Mouse (Mus musculus): ENCODE data around the gene Dusp16. TPM values are rescaled to one million over a fixed set of nuclear protein-coding genes. Genes with fewer than 3 reads are reported as not detected.

Dusp16 gene
- polyA plus RNA-seq, 1 experiment = 4.8 TPM

DNA sequence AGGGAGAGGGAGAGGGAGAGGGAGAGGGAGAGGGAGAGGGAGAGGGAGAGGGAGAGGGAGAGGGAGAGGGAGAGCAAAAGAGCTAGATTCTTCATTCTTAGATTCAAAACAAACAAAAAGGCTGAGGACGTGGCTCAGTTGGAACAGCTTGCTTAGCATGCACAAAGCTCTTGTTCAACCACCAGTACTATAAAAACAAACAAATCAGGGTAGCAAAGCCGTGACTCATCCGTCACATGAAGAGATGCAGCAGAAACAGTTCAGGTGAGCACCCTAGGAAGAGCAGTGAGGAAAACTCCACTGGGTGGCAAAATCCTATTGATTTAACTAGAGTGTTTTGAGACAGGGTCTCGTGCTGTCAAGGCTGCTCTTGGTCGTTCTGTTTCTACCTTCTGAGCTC, 27.3 kb upstream of the Dusp16 start:
- H3K27me3 ChIP-seq (ENCODE audit: control insufficient read depth, insufficient read depth, insufficient read length) = no peaks in the 10 kb centered on the region
- H3K79me2 ChIP-seq (ENCODE audit: control insufficient read depth, insufficient read depth) = no peaks in the 10 kb centered on the region
- no peak overlapping the region for H3ac ChIP-seq (ENCODE audit: control insufficient read depth, insufficient read length)
- TF ChIP-seq E2F4 (IDR thresholded peaks at IDR 0.05; ENCODE audit: insufficient read depth) = no peak
- no peak for TF ChIP-seq MYOD1 (IDR thresholded peaks at IDR 0.05; ENCODE audit: control insufficient read depth in 1 of 3, insufficient read length in 2 of 3, low read depth in 2 of 3)
- no peak for TF ChIP-seq USF1 (IDR thresholded peaks at IDR 0.05; ENCODE audit: low read depth)
- TF ChIP-seq MAX (IDR thresholded peaks at IDR 0.05; ENCODE audit: low read depth) = no peak
- no peak for TF ChIP-seq TCF3 (IDR thresholded peaks at IDR 0.05; ENCODE audit: insufficient read length, low read depth)
- no peak for TF ChIP-seq CEBPB (IDR thresholded peaks at IDR 0.05; ENCODE audit: insufficient read depth, poor library complexity, severe bottlenecking)
- no peak for TF ChIP-seq POLR2A (IDR thresholded peaks at IDR 0.05; ENCODE audit: insufficient read length, low read depth)
- TF ChIP-seq SRF (IDR thresholded peaks at IDR 0.05; ENCODE audit: control insufficient read depth, insufficient read length, low read depth) = no peak
- no peak overlapping the region for H3K4me2 ChIP-seq (ENCODE audit: low read depth)
- no peak overlapping the region for H3K4me3 ChIP-seq
- H3K36me3 ChIP-seq (ENCODE audit: control insufficient read depth, insufficient read depth) = no peaks in the 10 kb centered on the region

- TF ChIP-seq MYOD1 (IDR thresholded peaks at IDR 0.05; ENCODE audit: control insufficient read depth in 1 of 3, insufficient read length in 2 of 3, low read depth in 2 of 3) = peak in 2 of 3 experiments; percentile 24 to 62
- peak; percentile 28 for TF ChIP-seq TCF12 (IDR thresholded peaks at IDR 0.05; ENCODE audit: insufficient read depth, poor library complexity, severe bottlenecking)
- TF ChIP-seq MAX (IDR thresholded peaks at IDR 0.05; ENCODE audit: low read depth) = no peak
- Histone ChIP-seq H3ac (ENCODE audit: control insufficient read depth, insufficient read length) (no peak overlapping the region), H3K27me3 (ENCODE audit: control insufficient read depth, insufficient read depth, insufficient read length) (no peaks in the 10 kb centered on the region), H3K79me2 (ENCODE audit: control insufficient read depth, insufficient read depth) (no peaks in the 10 kb centered on the region), H3K4me3 (no peak overlapping the region), H3K4me2 (ENCODE audit: low read depth) (peak overlapping the region; percentile 38), H3K36me3 (ENCODE audit: control insufficient read depth, insufficient read depth) (no peaks in the 10 kb centered on the region)
Measured at GRCm38 (mm10) chr6:134817051-134817928, 24.9 kb upstream of the Dusp16 start.

DNA sequence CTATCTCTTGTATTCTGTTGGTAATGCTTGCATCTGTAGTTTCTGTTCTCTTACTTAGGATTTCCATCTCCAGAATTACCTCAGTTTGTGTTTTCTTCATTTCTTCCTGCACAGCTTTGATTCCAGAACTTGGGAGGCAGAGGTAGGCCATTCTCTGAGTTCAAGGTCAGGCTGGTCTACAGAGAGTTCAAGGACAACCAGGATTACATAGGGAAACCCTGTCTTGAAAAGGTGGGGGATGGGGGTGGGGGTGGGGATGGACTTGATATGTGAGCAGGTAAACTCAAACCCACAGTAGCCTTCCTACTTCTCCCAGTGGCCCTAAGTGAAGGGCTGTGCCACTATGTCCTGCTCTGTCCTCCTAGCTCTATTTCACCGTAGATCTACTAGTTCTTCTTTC, 20.6 kb upstream of the Dusp16 start:
- TF ChIP-seq MAX (IDR thresholded peaks at IDR 0.05; ENCODE audit: low read depth) (no peak), TCF3 (IDR thresholded peaks at IDR 0.05; ENCODE audit: insufficient read length, low read depth) (no peak), REST (IDR thresholded peaks at IDR 0.05; ENCODE audit: insufficient read depth, insufficient read length) (no peak), CEBPB (IDR thresholded peaks at IDR 0.05; ENCODE audit: insufficient read depth, poor library complexity, severe bottlenecking) (no peak), USF1 (IDR thresholded peaks at IDR 0.05; ENCODE audit: low read depth) (no peak), POLR2AphosphoS2 (IDR thresholded peaks at IDR 0.05; ENCODE audit: insufficient read length, low read depth) (no peak), TCF12 (IDR thresholded peaks at IDR 0.05; ENCODE audit: insufficient read depth, poor library complexity, severe bottlenecking) (no peak), MYOG (IDR thresholded peaks at IDR 0.05; ENCODE audit: control insufficient read depth in 1 of 3, insufficient read depth in 1 of 3, insufficient read length in 2 of 3, low read depth in 2 of 3) (no peak)
- Histone ChIP-seq H3K27me3 (ENCODE audit: control insufficient read depth, insufficient read depth, insufficient read length) (no peaks in the 10 kb centered on the region), H3K36me3 (ENCODE audit: control insufficient read depth, insufficient read depth) (no peaks in the 10 kb centered on the region), H3K4me2 (ENCODE audit: low read depth) (no peak overlapping the region), H3ac (ENCODE audit: control insufficient read depth, insufficient read length) (no peak overlapping the region), H3K4me3 (no peak overlapping the region), H3K79me2 (ENCODE audit: control insufficient read depth, insufficient read depth) (no peaks in the 10 kb centered on the region)

DNA sequence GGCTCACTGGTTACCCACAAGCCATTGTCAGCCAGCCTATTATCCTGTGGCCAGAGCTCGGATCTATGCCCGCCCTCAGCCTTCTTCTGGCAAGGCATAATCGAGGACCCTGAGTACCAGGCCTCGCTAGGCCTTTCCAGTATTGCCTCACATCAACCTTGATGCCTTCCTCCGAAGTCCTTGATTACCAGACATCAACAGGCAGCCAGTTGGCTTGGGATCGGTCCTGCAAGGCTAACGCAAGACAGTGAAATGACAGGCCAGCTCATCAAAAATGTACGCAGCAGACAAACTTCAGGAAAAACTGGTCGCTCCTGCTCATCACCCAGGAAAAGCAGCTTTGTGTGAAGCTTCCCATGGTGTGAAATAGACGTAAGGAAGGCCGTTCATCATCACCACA, 15.4 kb upstream of the Dusp16 start:
- Histone ChIP-seq H3K4me3 (no peak overlapping the region), H3ac (ENCODE audit: control insufficient read depth, insufficient read length) (no peak overlapping the region), H3K36me3 (ENCODE audit: control insufficient read depth, insufficient read depth) (no peaks in the 10 kb centered on the region), H3K27me3 (ENCODE audit: control insufficient read depth, insufficient read depth, insufficient read length) (no peaks in the 10 kb centered on the region), H3K4me2 (ENCODE audit: low read depth) (no peak overlapping the region), H3K79me2 (ENCODE audit: control insufficient read depth, insufficient read depth) (no peaks in the 10 kb centered on the region)
- TF ChIP-seq MAX (IDR thresholded peaks at IDR 0.05; ENCODE audit: low read depth) (no peak), CEBPB (IDR thresholded peaks at IDR 0.05; ENCODE audit: insufficient read depth, poor library complexity, severe bottlenecking) (no peak), TCF12 (IDR thresholded peaks at IDR 0.05; ENCODE audit: insufficient read depth, poor library complexity, severe bottlenecking) (no peak), REST (IDR thresholded peaks at IDR 0.05; ENCODE audit: insufficient read depth, insufficient read length) (no peak), POLR2A (IDR thresholded peaks at IDR 0.05; ENCODE audit: insufficient read length, low read depth) (no peak), TCF3 (IDR thresholded peaks at IDR 0.05; ENCODE audit: insufficient read length, low read depth) (no peak), MYOG (IDR thresholded peaks at IDR 0.05; ENCODE audit: control insufficient read depth in 1 of 3, insufficient read depth in 1 of 3, insufficient read length in 2 of 3, low read depth in 2 of 3) (no peak), MYOD1 (IDR thresholded peaks at IDR 0.05; ENCODE audit: control insufficient read depth in 1 of 3, insufficient read length in 2 of 3, low read depth in 2 of 3) (no peak), SRF (IDR thresholded peaks at IDR 0.05; ENCODE audit: control insufficient read depth, insufficient read length, low read depth) (no peak), POLR2AphosphoS2 (IDR thresholded peaks at IDR 0.05; ENCODE audit: insufficient read length, low read depth) (no peak), USF1 (IDR thresholded peaks at IDR 0.05; ENCODE audit: low read depth) (no peak), E2F4 (IDR thresholded peaks at IDR 0.05; ENCODE audit: insufficient read depth) (no peak)

- TF ChIP-seq SRF (IDR thresholded peaks at IDR 0.05; ENCODE audit: control insufficient read depth, insufficient read length, low read depth) (no peak), TCF3 (IDR thresholded peaks at IDR 0.05; ENCODE audit: insufficient read length, low read depth) (no peak), E2F4 (IDR thresholded peaks at IDR 0.05; ENCODE audit: insufficient read depth) (no peak), TCF12 (IDR thresholded peaks at IDR 0.05; ENCODE audit: insufficient read depth, poor library complexity, severe bottlenecking) (no peak), REST (IDR thresholded peaks at IDR 0.05; ENCODE audit: insufficient read depth, insufficient read length) (no peak), POLR2A (IDR thresholded peaks at IDR 0.05; ENCODE audit: insufficient read length, low read depth) (no peak), USF1 (IDR thresholded peaks at IDR 0.05; ENCODE audit: low read depth) (no peak), CEBPB (IDR thresholded peaks at IDR 0.05; ENCODE audit: insufficient read depth, poor library complexity, severe bottlenecking) (no peak), MYOD1 (IDR thresholded peaks at IDR 0.05; ENCODE audit: control insufficient read depth in 1 of 3, insufficient read length in 2 of 3, low read depth in 2 of 3) (no peak)
- Histone ChIP-seq H3ac (ENCODE audit: control insufficient read depth, insufficient read length) (no peak overlapping the region), H3K27me3 (ENCODE audit: control insufficient read depth, insufficient read depth, insufficient read length) (no peaks in the 10 kb centered on the region), H3K4me2 (ENCODE audit: low read depth) (no peak overlapping the region), H3K79me2 (ENCODE audit: control insufficient read depth, insufficient read depth) (no peaks in the 10 kb centered on the region), H3K4me3 (no peak overlapping the region), H3K36me3 (ENCODE audit: control insufficient read depth, insufficient read depth) (no peaks in the 10 kb centered on the region)
Measured at GRCm38 (mm10) chr6:134807091-134807490, 14.7 kb upstream of the Dusp16 start.
